Mouse (Mus musculus): ENCODE measurements around the gene Golt1a.

Golt1a gene

DNA sequence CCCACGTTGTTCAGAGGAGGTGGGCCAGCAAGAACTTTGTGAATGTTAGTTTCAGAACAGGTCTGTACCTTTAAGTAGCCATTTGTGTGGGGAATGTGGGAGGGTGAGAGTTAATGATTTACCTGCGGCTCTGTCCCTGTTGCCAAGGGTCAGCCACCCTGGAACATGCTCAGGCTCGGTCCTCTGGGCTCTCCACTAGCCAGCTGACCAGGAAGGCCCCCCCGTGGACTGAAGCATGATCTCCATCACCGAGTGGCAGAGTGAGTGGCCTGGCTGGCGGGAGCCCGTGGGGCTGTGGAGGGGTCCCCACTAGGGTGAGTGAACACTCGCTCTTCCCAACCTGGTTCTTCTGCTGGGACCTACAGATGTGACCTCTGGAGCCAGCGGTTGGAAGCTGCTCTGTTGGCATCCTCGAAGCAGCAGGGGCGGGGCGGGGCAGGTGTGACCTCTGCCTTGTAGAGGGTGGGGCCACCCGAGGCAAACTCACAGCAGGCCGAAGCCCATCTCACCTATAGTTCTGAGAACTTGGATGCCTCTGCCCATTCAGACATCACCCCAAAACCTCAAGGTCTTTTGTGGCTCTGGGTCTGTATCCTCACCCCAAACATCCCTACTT is at the start of gene Golt1a:
Golt1a (plus strand) TSS at position 149 of the 616 bp plus-strand sequence.
- DNase-seq = no peak

DNA sequence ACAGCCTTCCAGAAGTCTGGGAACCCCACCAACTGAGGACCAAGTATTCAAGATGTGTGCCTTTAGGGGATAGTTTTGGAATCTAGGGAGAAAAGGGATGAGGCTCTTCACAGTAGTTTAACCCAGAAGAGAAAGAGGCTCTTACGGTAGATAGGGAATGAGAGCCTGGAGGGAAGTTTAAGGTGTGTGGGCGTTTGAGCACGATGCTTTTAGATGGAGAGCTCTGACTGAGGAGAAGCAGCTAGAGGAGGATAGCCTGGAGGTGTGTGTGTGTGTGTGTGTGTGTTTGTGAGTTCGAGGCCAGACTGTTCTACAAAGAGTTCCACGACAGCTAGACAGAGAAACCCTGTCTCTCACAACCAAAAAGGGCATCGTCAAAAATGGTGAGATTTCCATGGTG is 47.0 kb upstream of the Golt1a start:
- DNase-seq = no peak

DNA sequence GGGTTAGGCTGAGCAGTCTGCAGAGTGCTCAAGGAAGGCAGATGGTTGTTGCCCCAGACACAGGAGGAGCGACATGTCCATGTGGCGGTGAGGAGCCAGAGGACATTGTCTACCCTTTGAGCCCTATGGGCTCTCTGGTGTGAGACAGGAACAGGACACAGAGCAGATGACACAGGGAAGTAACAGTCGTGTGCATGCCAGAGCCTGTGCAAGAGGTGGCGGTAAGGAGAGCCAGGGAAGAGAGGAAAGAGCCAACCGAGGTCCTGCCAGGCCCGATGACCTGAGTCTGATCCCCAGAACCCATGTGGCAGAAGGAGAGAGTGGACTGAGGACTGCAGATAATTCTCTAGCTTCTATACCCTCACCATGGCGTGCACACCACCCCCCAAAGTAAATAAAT is 46.5 kb upstream of the Golt1a start:
- DNase-seq = no peak

DNA sequence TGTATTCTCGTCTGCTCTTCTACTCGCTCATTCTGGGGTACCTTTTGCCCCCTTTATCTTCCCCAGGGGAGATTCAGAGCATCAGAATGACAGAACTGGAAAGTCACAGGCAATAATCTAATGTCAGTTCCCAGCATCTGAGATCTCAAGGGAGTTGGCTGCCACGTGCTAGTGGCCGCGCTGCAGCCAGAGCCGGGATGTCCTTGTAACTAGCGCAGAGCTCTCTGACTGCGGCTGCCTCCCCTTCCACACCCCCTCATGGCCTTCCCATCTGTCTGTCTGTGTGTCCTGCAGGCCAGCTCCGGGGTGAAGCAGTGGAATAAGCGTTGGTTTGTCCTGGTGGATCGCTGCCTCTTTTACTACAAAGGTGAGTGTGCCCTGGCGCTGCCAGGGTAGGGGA is 45.2 kb upstream of the Golt1a start:
- no peak for DNase-seq

DNA sequence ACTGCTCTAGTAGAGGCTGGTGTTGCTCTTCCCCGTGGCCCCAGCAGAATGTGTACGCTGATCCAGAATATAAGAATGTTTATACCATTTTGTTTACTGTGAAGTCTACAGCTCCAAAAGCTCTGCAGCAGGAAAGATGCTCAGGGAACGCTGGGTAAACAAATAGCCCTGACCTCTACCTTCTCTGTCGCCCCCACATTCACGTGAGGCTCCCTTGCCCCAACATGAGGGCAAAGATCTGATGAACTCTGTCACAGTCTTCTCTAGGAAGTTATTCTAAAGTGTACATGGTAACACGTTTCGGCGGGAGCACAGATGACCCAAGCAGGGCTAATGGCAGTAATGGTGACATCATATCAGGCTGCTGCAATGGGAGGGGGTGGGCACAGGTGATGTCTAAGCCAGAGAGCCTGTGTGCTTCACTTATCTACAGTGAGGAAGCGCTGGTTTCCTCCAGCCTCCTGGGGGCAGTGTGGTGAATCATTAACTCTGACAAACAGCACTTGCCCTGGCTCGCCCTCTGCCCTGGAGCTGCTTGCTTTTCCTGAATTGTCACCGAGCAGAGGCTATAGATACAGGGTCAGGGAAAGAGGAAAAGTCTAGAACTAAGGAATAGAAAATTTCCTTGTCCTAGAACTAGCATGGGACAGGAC is 44.4 kb upstream of the Golt1a start:
- no peak for DNase-seq

DNA sequence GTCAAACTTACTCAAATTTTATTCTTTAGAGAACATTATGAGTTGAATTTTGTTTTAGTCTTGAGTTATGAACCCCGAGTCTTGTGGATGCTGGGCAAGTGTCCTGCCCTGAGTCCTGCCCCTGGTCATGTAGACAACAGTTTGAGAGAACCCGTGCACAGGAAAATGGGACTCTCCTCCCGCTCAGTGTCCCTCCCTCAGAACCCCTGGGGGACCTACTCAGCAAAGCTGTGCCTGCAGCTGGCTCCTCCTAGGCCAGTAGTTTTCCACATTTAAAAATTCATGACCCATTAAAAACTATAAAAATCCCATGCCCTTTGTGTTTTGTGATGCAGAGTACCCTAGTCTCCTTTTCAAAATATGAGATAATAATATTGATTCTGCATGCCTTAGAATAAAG is 42.5 kb upstream of the Golt1a start:
- DNase-seq = no peak

DNA sequence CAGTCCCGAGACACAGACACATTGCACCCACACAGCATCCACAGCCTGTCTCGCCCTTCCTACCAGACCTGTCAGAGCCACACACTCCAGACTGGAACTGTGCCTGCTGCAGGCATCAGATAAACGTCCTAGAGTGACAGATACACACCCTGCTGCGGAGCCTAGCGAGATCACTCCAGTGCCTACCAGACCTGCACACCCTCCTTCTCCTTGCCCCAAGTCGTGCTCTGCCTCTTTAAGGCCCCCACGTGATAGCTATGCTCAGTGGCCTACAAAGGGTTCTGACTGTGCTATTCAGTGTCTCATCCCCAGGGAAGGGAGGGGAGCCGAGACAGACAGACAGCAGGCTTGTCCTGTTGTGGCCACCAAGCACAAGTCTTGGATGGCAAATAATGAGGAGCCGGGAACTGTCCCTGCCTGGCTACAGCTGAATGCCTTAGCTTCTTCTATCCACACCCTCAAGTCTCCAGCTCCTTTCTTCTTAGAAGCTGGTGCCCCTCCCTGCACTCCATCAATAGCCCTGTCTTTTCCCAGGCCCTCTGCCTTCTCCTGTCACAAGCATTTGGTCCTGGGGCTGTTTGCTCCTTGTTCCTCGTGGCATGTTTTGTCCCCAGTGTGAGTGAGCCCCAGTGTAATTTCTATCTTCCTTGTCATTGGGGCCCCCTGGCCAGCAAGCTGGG is 41.6 kb upstream of the Golt1a start:
- DNase-seq = no peak

DNA sequence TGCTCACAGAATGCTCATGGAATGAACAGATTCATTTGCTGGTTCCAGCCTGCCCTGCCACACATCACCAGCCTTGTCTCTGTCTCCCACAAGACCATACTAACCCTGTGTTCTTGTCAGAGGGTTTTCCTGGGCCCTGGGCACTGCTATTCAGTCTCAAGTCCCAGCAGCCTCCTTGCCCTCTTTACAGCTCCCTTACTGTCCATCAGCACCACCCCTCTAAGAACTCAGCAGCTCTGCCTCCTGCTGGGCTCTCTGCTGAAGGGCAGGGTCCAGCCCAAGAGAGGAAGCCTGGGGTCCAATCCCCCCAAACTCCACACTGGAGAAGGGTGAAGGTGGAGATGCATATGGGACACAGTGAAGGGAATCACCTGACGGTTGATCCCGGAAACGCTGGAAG is 41.1 kb upstream of the Golt1a start:
- no peak for DNase-seq

DNA sequence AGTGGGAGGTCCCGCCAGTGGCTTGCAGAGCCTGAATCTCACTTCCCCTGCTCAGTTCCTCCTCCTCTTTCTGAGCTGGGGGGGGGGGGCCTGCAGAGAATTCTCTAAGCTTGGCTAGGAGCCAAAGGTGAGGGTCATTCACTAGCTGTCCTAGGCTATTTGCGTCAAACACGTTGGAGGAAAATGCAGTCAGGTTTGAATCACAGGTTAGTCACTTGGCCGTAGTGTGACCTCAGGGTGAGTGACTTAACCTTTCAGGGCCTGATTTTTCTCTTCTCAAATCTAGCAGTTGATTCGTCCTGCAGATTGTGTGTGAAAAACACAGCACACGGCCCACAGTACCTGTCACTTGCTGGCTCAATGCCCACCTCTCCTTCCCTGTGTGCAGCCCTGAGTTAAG is 39.3 kb upstream of the Golt1a start:
- no peak for DNase-seq

DNA sequence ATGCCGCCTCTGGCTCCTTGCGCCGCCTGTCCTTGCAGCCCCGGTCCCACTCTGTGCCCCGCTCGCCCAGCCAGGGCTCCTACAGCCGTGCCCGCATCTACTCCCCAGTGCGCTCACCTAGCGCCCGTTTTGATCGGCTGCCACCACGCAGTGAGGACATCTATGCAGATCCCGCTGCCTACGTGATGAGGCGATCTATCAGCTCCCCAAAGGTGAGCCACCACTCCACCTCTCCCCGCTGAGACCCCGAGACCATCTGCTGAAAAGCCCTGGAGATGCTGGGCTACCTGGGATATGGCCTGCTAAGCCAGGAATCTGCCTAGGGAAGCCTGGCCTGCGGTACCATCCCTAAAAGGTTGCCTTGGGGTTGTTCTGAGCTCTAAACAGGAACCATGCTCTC is 35.4 kb upstream of the Golt1a start:
- no peak for DNase-seq

DNA sequence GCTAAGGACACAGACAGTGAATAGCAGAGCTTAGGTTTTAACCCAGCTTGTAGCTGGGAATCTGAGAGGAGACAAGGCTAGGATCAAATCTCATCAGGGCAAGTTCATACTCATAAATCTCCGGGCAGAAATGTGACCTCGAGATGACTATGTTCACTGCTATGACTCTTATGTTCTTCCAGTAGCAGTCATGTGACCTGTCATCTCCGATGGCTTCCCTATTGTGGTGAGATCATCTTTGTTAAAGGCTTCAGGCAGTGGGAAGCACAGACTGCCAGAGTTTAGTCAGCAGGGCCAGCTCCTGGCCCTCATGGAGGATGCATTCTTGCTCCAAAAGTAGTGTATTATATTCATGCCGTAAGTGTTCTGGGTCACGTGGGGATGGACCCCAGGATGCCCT is 32.6 kb upstream of the Golt1a start:
- no peak for DNase-seq

DNA sequence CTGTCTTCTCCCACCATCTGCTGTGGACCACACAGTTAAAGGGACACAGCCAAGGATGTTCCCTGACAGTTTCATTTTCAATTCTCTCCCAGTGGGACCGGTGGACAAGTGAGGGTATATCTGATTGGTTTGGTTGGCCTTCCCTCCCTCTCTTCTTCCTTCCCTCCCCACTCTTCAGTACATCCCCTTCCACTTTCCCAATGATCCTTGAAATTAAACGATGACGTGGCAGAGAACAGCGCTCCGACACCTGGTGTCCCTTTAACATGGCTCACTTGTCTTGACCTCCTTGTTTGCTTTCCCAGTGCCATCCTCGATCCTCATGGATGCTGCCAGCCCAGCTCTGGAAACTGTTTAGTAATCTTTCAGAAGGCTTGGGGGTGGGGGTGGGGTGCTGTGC is 31.1 kb upstream of the Golt1a start:
- no peak for DNase-seq

DNA sequence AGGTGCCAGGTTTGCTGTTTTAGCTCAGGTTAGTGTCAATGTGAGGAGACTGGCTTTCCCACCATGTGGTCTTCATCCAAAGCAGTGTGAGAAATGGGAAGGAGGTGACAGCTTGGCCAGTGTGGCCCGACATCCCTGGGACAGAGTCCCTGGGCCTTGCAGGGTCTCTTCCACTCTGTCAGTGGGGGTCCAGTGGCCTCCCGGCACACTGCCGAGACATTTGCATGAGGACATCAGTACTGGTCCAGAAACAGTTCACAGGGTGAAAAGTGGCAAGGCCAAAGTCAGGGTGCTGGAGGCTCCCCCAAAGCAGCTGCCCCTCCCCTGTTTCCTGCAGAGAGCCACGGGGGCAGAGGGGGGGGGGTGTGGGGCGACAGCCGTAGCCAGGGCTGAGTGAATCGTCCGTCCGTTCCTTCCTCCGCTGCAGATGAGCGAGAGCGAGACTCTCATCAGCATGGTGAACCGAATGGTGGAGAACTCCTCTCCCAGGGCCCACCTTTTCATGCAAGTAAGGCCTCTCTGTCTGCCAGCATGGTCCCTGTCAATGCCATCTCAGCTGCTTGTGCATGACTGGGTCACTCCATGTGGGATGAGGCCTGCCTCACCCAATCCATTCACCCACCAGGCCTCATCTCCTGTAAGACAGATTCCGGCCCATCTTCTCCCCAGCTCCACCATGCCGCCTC is 30.5 kb upstream of the Golt1a start:
- no peak for DNase-seq

DNA sequence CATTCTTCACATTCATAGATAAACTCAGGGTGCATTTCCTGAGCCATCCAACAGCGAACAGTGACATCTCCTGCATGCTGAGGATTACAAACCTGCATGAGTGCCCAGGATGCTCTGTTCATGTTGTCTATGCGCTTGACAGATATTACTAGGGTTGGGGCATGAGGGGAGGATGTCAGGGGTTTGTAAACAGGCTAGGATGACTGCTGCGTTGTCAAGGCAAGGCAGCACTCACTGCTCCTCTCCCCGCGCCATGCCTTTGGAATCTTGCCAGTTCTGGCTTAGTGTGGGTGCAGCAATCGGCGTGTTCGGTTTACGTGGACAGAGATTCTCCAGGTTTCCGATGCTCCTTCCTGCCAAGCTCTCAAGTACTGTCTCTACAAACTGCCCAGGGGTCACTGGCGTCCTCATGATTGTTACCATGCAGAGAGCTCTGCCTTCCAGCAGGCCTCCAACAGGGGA is 29.9 kb upstream of the Golt1a start:
- DNase-seq = no peak

DNA sequence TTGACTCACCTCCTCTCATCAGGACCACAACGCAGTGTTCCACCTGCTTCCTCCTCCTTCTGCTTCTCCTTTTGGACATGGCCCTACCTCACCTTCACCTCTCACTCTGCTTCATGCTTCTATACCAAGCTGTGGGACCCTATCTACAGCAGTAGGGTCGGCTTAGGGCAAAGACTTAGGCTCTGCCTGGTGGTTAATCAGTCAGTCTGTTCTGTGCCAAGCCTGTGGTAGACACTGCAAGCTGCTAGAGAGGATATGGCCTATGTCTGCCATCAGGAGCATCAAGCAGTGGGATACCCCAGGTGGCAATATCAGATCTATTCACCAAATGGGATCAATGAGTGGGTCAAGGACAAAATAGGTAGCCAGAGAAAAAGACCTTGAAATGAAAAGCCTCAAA is 29.1 kb upstream of the Golt1a start:
- DNase-seq = no peak

DNA sequence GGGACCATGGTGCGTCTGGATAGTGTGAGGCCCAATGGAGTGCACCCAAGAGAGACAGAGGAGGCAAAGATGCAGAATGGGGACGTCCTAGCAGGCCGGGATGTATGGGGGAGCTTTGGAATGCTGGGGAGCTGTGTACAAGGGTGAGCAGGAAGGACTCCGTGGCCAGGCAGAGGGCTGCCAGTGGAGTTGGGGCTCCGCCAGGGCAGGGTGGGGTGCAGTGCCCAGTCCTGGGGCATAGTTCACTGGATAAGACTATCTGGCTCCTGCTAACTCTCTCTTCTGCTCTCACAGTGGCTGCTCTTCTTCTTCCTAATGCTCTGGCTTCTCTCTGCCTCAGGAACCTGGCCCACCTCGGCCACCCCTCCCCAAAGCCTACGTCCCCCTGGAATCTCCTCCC is 23.7 kb upstream of the Golt1a start:
- no peak for DNase-seq

DNA sequence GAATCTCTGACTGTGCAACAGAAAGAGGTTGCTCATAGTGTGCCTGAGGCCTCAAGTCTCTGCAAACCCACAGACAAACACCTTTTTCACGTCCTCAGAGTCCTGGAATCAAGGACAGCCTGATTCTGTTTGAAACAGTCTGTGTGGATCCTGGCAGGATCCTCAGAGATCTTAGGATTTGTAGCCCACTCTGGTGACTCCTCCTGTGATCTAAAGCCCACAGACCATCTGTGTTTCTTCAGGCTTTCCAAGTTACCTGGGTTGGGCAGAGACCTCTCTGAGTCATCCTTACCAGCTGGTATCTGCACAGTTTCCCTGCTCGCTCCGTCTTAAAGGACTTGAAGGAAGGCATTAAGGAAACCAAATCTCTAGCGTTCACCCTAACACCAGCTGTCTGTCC is 22.5 kb upstream of the Golt1a start:
- no peak for DNase-seq

DNA sequence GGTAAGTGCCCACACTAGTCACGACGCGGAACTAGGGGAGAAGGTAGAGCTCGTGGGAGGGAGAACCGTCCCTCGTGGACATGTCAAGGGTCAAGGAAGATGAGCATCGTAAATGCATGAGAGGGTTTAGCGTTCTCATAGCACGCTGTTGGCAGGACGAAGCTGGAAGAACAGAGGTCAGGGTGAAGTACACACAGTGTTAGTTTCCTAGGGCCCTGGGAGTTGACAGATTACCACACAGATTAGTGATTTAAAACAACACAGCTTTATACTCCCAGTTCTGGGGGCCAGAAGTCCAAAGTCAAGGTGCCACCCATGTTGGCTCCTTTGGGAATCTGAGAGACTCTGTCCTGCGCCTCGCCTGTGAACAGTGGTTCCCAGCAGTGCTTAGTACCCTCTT is 21.7 kb upstream of the Golt1a start:
- no peak for DNase-seq

DNA sequence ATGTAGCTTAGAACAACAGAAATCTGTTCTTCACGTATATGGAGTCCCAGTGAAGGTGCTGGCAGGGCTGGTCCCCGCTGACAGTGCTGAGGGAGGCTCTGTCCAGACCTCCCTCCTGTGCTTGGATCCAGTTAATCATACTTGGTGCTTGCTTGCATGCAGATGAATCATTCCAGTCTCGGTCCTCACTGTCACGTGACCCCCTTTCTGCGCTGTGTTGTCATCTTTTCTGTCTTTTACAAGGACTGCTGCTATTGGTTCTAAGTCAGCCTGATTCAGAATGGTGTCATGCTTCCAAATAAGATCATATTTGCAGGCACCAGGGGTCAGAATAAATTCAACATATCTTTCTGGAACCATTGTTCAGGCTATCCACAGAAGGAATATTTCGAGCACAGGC is 17.7 kb upstream of the Golt1a start:
- DNase-seq = no peak

DNA sequence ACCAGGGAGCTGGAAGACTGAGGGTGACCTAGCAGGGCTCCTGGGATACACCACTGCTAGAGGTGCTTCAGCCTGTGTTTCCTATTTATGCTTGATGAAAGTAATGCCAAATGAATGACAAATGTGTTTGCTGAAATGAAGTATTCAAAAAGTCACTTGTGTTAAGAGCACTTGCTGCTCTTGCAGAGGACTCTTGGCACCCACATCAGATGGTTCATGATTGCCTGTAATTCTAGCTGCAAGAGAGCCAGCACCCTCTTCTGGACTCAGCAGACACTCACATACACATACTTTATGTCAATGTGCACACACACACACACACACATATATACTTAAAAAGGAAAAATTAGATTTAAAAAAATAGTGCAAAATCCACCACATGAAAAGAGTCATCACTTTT is 17.0 kb upstream of the Golt1a start:
- DNase-seq = no peak

DNA sequence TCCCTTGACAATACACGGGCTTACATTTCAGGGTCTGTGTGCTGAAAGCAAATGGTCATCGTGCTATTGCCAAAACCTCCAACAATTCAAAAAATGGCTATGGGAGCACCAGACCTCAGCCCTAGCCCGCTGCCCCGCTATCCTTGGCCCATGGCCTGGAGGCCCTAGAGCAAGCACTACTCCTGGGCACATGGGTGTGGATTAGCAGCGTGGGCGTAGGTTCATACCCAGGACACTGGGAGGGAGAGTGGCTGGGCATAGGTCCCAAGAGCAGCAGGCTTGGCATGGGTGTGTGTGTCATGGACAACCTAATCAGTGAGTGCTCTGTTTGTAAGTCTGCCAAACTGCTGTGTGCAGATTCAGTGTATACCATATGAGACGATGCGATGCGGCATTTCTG is 13.2 kb upstream of the Golt1a start:
- DNase-seq = no peak

DNA sequence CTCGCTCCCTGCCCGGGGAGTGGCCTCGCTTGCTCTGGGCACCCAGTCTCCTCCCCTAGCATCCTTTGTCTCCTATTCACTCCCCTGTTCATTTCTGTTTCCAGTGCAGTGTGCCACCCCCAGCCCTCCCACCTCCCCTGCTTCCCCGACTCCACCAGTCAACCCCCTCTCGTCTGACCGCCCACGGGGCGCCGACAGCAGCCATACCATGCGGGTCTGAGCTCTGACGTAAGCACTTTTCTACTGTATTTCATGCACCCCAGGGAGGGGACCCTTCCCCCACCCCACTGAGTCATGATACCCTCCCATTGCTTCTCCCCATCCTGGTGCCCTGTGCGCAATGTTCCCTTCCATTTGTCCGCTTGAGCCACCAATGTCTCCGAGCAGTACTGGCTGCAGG is 10.8 kb upstream of the Golt1a start:
- no peak for DNase-seq

DNA sequence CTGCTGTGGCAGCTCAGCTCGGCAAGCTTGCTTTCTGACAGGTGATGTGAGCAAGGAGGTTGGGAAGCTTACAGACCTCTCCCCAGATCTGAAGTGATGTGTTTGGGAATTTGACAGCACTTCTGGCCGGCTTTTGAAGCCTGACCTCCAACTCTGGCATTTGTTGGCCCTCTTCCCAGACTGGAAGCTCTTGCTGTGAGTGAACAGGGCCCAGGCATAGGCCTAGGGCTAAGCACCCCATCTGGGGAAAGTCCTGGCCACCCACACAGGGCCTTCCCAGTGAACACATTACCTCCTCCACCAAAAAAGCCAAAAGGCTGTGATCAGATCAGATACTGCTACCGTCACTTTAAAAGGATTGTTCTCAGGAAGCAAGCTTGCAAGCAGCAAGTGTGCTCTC is 7.1 kb upstream of the Golt1a start:
- DNase-seq = no peak

DNA sequence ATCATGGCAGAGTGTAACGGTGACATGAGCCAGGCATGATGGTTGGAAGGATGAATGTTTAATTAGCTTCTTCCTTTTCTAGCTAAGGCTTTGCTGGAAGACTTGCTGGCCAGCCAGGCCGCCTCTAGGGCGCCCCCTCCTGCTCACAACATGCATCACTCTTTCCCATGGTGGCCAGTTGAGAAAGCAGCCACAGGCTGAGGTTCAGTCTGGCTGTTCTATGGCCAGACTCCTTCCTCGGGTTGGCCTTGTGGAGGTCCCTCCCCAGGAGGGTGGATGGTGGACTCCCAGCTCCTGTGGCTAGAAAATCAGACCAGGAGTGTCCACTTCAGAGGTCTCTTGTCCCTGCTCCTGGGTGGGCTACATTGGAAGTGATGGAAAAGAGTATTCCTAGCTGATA is 2.8 kb upstream of the Golt1a start:
- peak; percentile 35 to 37 for DNase-seq
